Mouse (Mus musculus) hindbrain, embryonic 16.5 days (tissue): ENCODE data around the gene Arr3. TPM values are rescaled to one million over a fixed set of nuclear protein-coding genes. Genes with fewer than 3 reads are reported as not detected.

Experiments
- ATAC-seq: fragments of 200-750 bp; cut with Nextera tagmentation; 2 replicates; pipeline ENCODE4 v1.8.0; 2017; ENCODE audit warnings: moderate TSS enrichment, moderate library complexity
- H3K27ac ChIP-seq: fragments of 300-500 bp; sonication (generic); 2 replicates; pipeline ENCODE4 v1.5.1; 2014; ENCODE audit warnings: low read depth, mild to moderate bottlenecking, control low read depth, low read length, moderate library complexity
- H3K27me3 ChIP-seq: fragments of 300-500 bp; sonication (generic); replicated peaks from 2 replicates; pipeline ENCODE4 v1.6.1; 2014; ENCODE audit warnings: low read length; ENCODE audit not compliant: control insufficient read depth, insufficient read depth
- H3K36me3 ChIP-seq: fragments of 300-500 bp; sonication (generic); 2 replicates; pipeline ENCODE4 v1.6.1; 2014; ENCODE audit warnings: mild to moderate bottlenecking, low read length, moderate library complexity, mixed read lengths; ENCODE audit not compliant: control insufficient read depth, insufficient read depth
- H3K4me1 ChIP-seq: fragments of 300-500 bp; sonication (generic); 2 replicates; pipeline ENCODE4 v1.6.1; 2014; ENCODE audit warnings: low read depth, low read length; ENCODE audit not compliant: control insufficient read depth, insufficient read depth
- H3K4me2 ChIP-seq: fragments of 300-500 bp; sonication (generic); 2 replicates; pipeline ENCODE4 v1.6.1; 2014; ENCODE audit warnings: mild to moderate bottlenecking, low read length, control low read depth, moderate library complexity
- H3K4me3 ChIP-seq: fragments of 300-500 bp; sonication (generic); 2 replicates; pipeline ENCODE4 v1.5.1; 2014; ENCODE audit warnings: mild to moderate bottlenecking, low read length, control low read depth, moderate library complexity
- H3K9ac ChIP-seq: fragments of 300-500 bp; sonication (generic); 2 replicates; pipeline ENCODE4 v1.6.1; 2014; ENCODE audit warnings: low read depth, mild to moderate bottlenecking, control low read depth, low read length, moderate library complexity
- H3K9me3 ChIP-seq: fragments of 300-500 bp; sonication (generic); 2 replicates; pipeline ENCODE4 v1.6.1; 2014; ENCODE audit warnings: mild to moderate bottlenecking, low read length, moderate library complexity; ENCODE audit not compliant: control insufficient read depth
- WGBS: fragments of 180-500 bp; shearing (Covaris S2); extraction: QIAGEN DNeasy Blood & Tissue Kit; methylation state at CpG from one replicate; pipeline ENCODE4 v1.1.7; 2014; 5-methylcytosine and 5-hydroxymethylcytosine counted together
- polyA plus RNA-seq: library from polyadenylated mRNA; unstranded; fragments of >200 nt; fragmentation: Nextera tagmentation; extraction: Ambion mirVana; gene quantifications from 2 replicates; pipeline ENCODE4 v1.2.1, GENCODE M21; 2015

Gene Arr3
- 0.09 and 0.24 TPM in 2 replicates for polyA plus RNA-seq

GRCm38 (mm10) chrX:100605314-100605713 is at the start of gene Arr3:
Arr3 (plus strand) TSS chrX:100605497.
- Histone ChIP-seq H3K4me2 (no peak within 1 kb of the TSS), H3K9ac (no peak within 1 kb of the TSS), H3K36me3 (no peaks in the 10 kb centered on the region), H3K27ac (no peak within 1 kb of the TSS), H3K9me3 (no peaks in the 10 kb centered on the region), H3K27me3 (peaks cover 2% of the 10 kb centered on the region; the same call in 1 of the 2 replicates), H3K4me1 (no peaks in the 10 kb centered on the region), H3K4me3 (no peak within 1 kb of the TSS)
- ATAC-seq = no peak
- WGBS = 80% methylated on average over 1 of the region's 1 CpGs

GRCm38 (mm10) chrX:100556026-100556425 is 49.3 kb upstream of the Arr3 start:
- H3K27ac ChIP-seq = no peak overlapping the region
- no peak overlapping the region for H3K4me2 ChIP-seq
- H3K4me1 ChIP-seq = no peaks in the 10 kb centered on the region
- no peak overlapping the region for H3K9ac ChIP-seq
- WGBS = 90% methylated on average over 3 of the region's 3 CpGs
- no peaks in the 10 kb centered on the region for H3K36me3 ChIP-seq
- no peaks in the 10 kb centered on the region for H3K9me3 ChIP-seq
- ATAC-seq = no peak
- H3K4me3 ChIP-seq = no peak overlapping the region
- no peaks in the 10 kb centered on the region for H3K27me3 ChIP-seq

- H3K27ac ChIP-seq = no peak overlapping the region
- H3K9ac ChIP-seq = no peak overlapping the region
- no peaks in the 10 kb centered on the region for H3K27me3 ChIP-seq
- ATAC-seq = no peak
- H3K9me3 ChIP-seq = no peaks in the 10 kb centered on the region
- H3K4me1 ChIP-seq = no peaks in the 10 kb centered on the region
- no peaks in the 10 kb centered on the region for H3K36me3 ChIP-seq
- H3K4me3 ChIP-seq = no peak overlapping the region
- H3K4me2 ChIP-seq = no peak overlapping the region
- 92% methylated on average over 3 of the region's 3 CpGs for WGBS
These were observed 39.6 kb upstream of the Arr3 start for GRCm38 (mm10) chrX:100565696-100566095.

GRCm38 (mm10) chrX:100571951-100572350 is 33.3 kb upstream of the Arr3 start, which contains the start of gene Awat1:
Awat1 (plus strand) TSS chrX:100572251.
- Histone ChIP-seq H3K9ac (no peak within 1 kb of the TSS), H3K27ac (no peak within 1 kb of the TSS), H3K36me3 (no peaks in the 10 kb centered on the region), H3K9me3 (no peaks in the 10 kb centered on the region), H3K4me1 (no peaks in the 10 kb centered on the region), H3K27me3 (no peaks in the 10 kb centered on the region), H3K4me3 (no peak within 1 kb of the TSS), H3K4me2 (no peak within 1 kb of the TSS)
- ATAC-seq = no peak
- 81% methylated on average over 1 of the region's 1 CpGs for WGBS

GRCm38 (mm10) chrX:100594791-100595190 is 10.5 kb upstream of the Arr3 start, which contains the start of gene P2ry4:
P2ry4 (minus strand) TSS chrX:100594869.
- no peaks in the 10 kb centered on the region for H3K9me3 ChIP-seq
- no peak within 1 kb of the TSS for H3K27ac ChIP-seq
- no peaks in the 10 kb centered on the region for H3K4me1 ChIP-seq
- ATAC-seq = no peak
- WGBS = 64% methylated on average over 4 of the region's 4 CpGs
- H3K9ac ChIP-seq = no peak within 1 kb of the TSS
- H3K4me3 ChIP-seq = no peak within 1 kb of the TSS
- H3K27me3 ChIP-seq = no peaks in the 10 kb centered on the region
- no peak within 1 kb of the TSS for H3K4me2 ChIP-seq
- H3K36me3 ChIP-seq = no peaks in the 10 kb centered on the region

GRCm38 (mm10) chrX:100597439-100597838 is 7.9 kb upstream of the Arr3 start:
- Histone ChIP-seq H3K27ac (no peak overlapping the region), H3K4me3 (no peak overlapping the region), H3K36me3 (no peaks in the 10 kb centered on the region), H3K9ac (no peak overlapping the region), H3K9me3 (no peaks in the 10 kb centered on the region), H3K4me1 (no peaks in the 10 kb centered on the region), H3K4me2 (no peak overlapping the region), H3K27me3 (peaks cover 2% of the 10 kb centered on the region; the same call in 1 of the 2 replicates)
- 23% methylated on average over 5 of the region's 5 CpGs for WGBS
- 0 out of 2 replicates have a peak, but pooled peaks have one; percentile 48 for ATAC-seq

GRCm38 (mm10) chrX:100599755-100600154 is 5.5 kb upstream of the Arr3 start:
- H3K9me3 ChIP-seq = no peaks in the 10 kb centered on the region
- H3K4me2 ChIP-seq = no peak overlapping the region
- H3K4me1 ChIP-seq = no peaks in the 10 kb centered on the region
- H3K27ac ChIP-seq = no peak overlapping the region
- WGBS = 64% methylated on average over 4 of the region's 4 CpGs
- no peaks in the 10 kb centered on the region for H3K36me3 ChIP-seq
- no peak for ATAC-seq
- H3K4me3 ChIP-seq = no peak overlapping the region
- H3K27me3 ChIP-seq = peaks cover 2% of the 10 kb centered on the region; the same call in 1 of the 2 replicates
- H3K9ac ChIP-seq = no peak overlapping the region

- no peaks in the 10 kb centered on the region for H3K9me3 ChIP-seq
- 63% methylated on average over 3 of the region's 3 CpGs for WGBS
- H3K36me3 ChIP-seq = peaks cover 4% of the 10 kb centered on the region; the same call in 1 of the 2 replicates
- H3K27me3 ChIP-seq = no peaks in the 10 kb centered on the region; the same call in 1 of the 2 replicates
- H3K9ac ChIP-seq = no peak overlapping the region
- H3K4me2 ChIP-seq = no peak overlapping the region
- H3K4me1 ChIP-seq = no peaks in the 10 kb centered on the region
- no peak overlapping the region for H3K27ac ChIP-seq
- H3K4me3 ChIP-seq = no peak overlapping the region
- ATAC-seq = no peak
These were observed 13.2 kb downstream of the Arr3 start for GRCm38 (mm10) chrX:100618488-100618887.

GRCm38 (mm10) chrX:100621366-100621765 is 16.1 kb downstream of the Arr3 start:
- H3K27ac ChIP-seq = no peak overlapping the region
- 71% methylated on average over 2 of the region's 2 CpGs for WGBS

More at GRCm38 (mm10) chrX:100621366-100621765, 16.1 kb downstream of the Arr3 start:
- Histone ChIP-seq H3K36me3 (peaks cover 4% of the 10 kb centered on the region; the same call in 1 of the 2 replicates), H3K9ac (no peak overlapping the region), H3K4me1 (peaks cover 4% of the 10 kb centered on the region), H3K4me3 (no peak overlapping the region), H3K9me3 (no peaks in the 10 kb centered on the region), H3K4me2 (no peak overlapping the region), H3K27me3 (no peaks in the 10 kb centered on the region)
- no peak for ATAC-seq
